Mouse (Mus musculus): ENCODE results near the gene Smyd2.

DNA sequence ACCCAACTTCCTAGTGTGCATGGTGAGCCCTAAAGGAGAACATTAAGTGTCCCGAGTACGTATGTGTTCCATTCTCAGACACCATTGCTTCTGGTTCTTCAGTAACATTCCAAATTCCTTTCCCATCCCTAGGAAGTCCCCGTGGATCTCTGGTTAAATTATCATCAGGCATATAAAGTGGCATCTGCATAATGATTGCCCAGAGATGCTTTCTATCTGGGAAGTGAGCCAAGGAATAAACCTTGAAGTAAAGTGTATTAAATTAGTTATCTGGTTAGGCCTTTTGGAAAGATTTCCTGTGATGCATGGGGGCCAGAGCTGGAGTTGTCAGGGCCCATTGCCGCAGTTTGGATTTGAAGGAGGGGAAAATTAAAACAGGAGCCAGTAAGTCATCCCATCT is 50.1 kb downstream of the Smyd2 start:
- TF ChIP-seq CTCF (IDR thresholded peaks at IDR 0.05; ENCODE audit: low read depth, low read length) (no peak), POLR2A (IDR thresholded peaks at IDR 0.05; ENCODE audit: borderline replicate concordance, low read depth, low read length) (no peak)

All from bone marrow macrophage, adult 2 months (primary cell).